Mouse (Mus musculus) hindbrain, embryonic 12.5 days (tissue): ENCODE data around the gene Otop3. TPM values are rescaled to one million over a fixed set of nuclear protein-coding genes. Genes with fewer than 3 reads are reported as not detected.

Source experiments
- ATAC-seq: fragments of 200-750 bp; cut with Nextera tagmentation; 2 replicates; pipeline ENCODE4 v1.8.0; 2017; ENCODE audit warnings: moderate TSS enrichment; ENCODE audit not compliant: low FRiP score
- H3K27ac ChIP-seq: fragments of 300-500 bp; sonication (generic); 2 replicates; pipeline ENCODE4 v1.5.1; 2016; ENCODE audit warnings: mild to moderate bottlenecking
- H3K27me3 ChIP-seq: fragments of 300-500 bp; sonication (generic); 2 replicates; pipeline ENCODE4 v1.6.1; 2016; ENCODE audit warnings: mild to moderate bottlenecking
- H3K36me3 ChIP-seq: fragments of 300-500 bp; sonication (generic); 2 replicates; pipeline ENCODE4 v1.6.1; 2016; ENCODE audit warnings: mild to moderate bottlenecking
- H3K4me1 ChIP-seq: fragments of 300-500 bp; sonication (generic); 2 replicates; pipeline ENCODE4 v1.6.1; 2016
- H3K4me2 ChIP-seq: fragments of 300-500 bp; sonication (generic); replicated peaks from 2 replicates; pipeline ENCODE4 v1.6.1; 2016; ENCODE audit warnings: mild to moderate bottlenecking
- H3K4me3 ChIP-seq: fragments of 300-500 bp; sonication (generic); 2 replicates; pipeline ENCODE4 v1.5.1; 2016; ENCODE audit warnings: mild to moderate bottlenecking
- H3K9ac ChIP-seq: fragments of 300-500 bp; sonication (generic); 2 replicates; pipeline ENCODE4 v1.6.1; 2016; ENCODE audit warnings: mild to moderate bottlenecking, moderate library complexity
- H3K9me3 ChIP-seq: fragments of 300-500 bp; sonication (generic); replicated peaks from 2 replicates; pipeline ENCODE4 v1.6.1; 2016; ENCODE audit warnings: mild to moderate bottlenecking
- WGBS: fragments of 180-500 bp; shearing (Covaris S2); methylation state at CpG from one replicate; pipeline ENCODE4 v1.1.7; 2016; 5-methylcytosine and 5-hydroxymethylcytosine counted together
- polyA plus RNA-seq: library from polyadenylated mRNA; unstranded; fragments of >200 nt; fragmentation: Nextera tagmentation; extraction: Ambion mirVana; gene quantifications from 2 replicates; pipeline ENCODE4 v1.2.1, GENCODE M21; 2016

Otop3 gene
- polyA plus RNA-seq, 1 experiment from 2014 or later = 0.17 TPM

GRCm38 (mm10) chr11:115321906-115322693 is 12.4 kb upstream of the Otop3 start, which contains the start of gene Ush1g:
Gene Ush1g (minus strand): TSS chr11:115322041.
- Histone ChIP-seq H3K36me3 (no peaks in the 10 kb centered on the region), H3K27me3 (peaks cover 86% of the 10 kb centered on the region), H3K9ac (peak within 1 kb of the TSS; percentile 29; the same call in 1 of the 2 replicates), H3K27ac (no peak within 1 kb of the TSS), H3K4me3 (peak within 1 kb of the TSS; percentile 14), H3K4me1 (peaks cover 30% of the 10 kb centered on the region), H3K9me3 (no peaks in the 10 kb centered on the region), H3K4me2 (peak within 1 kb of the TSS; percentile 23; the same call in 1 of the 2 replicates)
- peak; percentile 27; the same call in 1 of the 2 replicates for ATAC-seq
- WGBS = 4% methylated on average over 35 of the region's 35 CpGs

DNA sequence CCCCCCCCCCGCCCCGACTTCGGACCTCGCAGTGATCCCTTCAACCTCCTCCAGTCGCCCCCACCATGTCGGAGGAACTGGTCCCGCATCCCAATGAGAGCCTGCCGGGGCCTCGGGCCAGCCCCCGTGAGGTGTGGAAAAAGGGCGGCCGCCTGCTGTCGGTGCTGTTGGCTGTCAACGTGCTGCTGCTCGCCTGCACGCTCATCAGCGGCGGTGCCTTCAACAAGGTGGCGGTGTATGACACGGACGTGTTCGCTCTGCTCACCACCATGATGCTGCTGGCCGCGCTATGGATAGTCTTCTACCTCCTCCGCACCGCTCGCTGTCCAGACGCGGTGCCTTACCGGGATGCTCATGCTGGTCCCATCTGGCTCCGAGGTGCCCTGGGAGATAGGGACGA is 11.2 kb upstream of the Otop3 start:
- Histone ChIP-seq H3K36me3 (no peaks in the 10 kb centered on the region), H3K4me3 (no peak overlapping the region), H3K27me3 (peaks cover 76% of the 10 kb centered on the region), H3K9ac (no peak overlapping the region), H3K4me1 (peaks cover 24% of the 10 kb centered on the region), H3K4me2 (no peak overlapping the region), H3K27ac (no peak overlapping the region), H3K9me3 (no peaks in the 10 kb centered on the region)
- WGBS = 20% methylated on average over 32 of the region's 32 CpGs
- ATAC-seq = no peak

GRCm38 (mm10) chr11:115326730-115327129 is 7.8 kb upstream of the Otop3 start:
- Histone ChIP-seq H3K27me3 (peaks cover 50% of the 10 kb centered on the region), H3K4me3 (no peak overlapping the region), H3K36me3 (no peaks in the 10 kb centered on the region), H3K9ac (no peak overlapping the region), H3K4me2 (no peak overlapping the region), H3K4me1 (peaks cover 8% of the 10 kb centered on the region), H3K9me3 (no peaks in the 10 kb centered on the region), H3K27ac (no peak overlapping the region)
- ATAC-seq = no peak
- 68% methylated on average over 7 of the region's 7 CpGs for WGBS

GRCm38 (mm10) chr11:115329339-115329738 is 5.2 kb upstream of the Otop3 start:
- Histone ChIP-seq H3K27ac (no peak overlapping the region), H3K4me3 (no peak overlapping the region), H3K4me1 (peaks cover under 1% of the 10 kb centered on the region; the same call in 1 of the 2 replicates), H3K36me3 (no peaks in the 10 kb centered on the region), H3K9me3 (no peaks in the 10 kb centered on the region), H3K9ac (no peak overlapping the region), H3K4me2 (no peak overlapping the region), H3K27me3 (peaks cover 48% of the 10 kb centered on the region)
- WGBS = 73% methylated on average over 15 of the region's 15 CpGs
- no peak for ATAC-seq

- no peak for ATAC-seq
- Histone ChIP-seq H3K4me1 (peaks cover 6% of the 10 kb centered on the region; the same call in 1 of the 2 replicates), H3K4me3 (no peak overlapping the region), H3K4me2 (peak overlapping the region; percentile 49; the same call in 1 of the 2 replicates), H3K36me3 (no peaks in the 10 kb centered on the region), H3K27me3 (peaks cover 64% of the 10 kb centered on the region), H3K9me3 (no peaks in the 10 kb centered on the region), H3K9ac (no peak overlapping the region), H3K27ac (no peak overlapping the region)
- WGBS = 63% methylated on average over 12 of the region's 12 CpGs
Observed at GRCm38 (mm10) chr11:115335223-115335622, 692 bp downstream of the Otop3 start.

GRCm38 (mm10) chr11:115336115-115336514 is 1.6 kb downstream of the Otop3 start:
- Histone ChIP-seq H3K9me3 (no peaks in the 10 kb centered on the region), H3K36me3 (no peaks in the 10 kb centered on the region), H3K4me3 (no peak overlapping the region), H3K27me3 (peaks cover 70% of the 10 kb centered on the region), H3K27ac (no peak overlapping the region), H3K4me2 (no peak overlapping the region), H3K9ac (no peak overlapping the region), H3K4me1 (peaks cover 6% of the 10 kb centered on the region; the same call in 1 of the 2 replicates)
- no peak for ATAC-seq
- 26% methylated on average over 6 of the region's 6 CpGs for WGBS

GRCm38 (mm10) chr11:115337350-115337749 is 2.8 kb downstream of the Otop3 start:
- WGBS = 84% methylated on average over 3 of the region's 3 CpGs
- H3K27me3 ChIP-seq = peaks cover 66% of the 10 kb centered on the region
- no peaks in the 10 kb centered on the region for H3K9me3 ChIP-seq

DNA sequence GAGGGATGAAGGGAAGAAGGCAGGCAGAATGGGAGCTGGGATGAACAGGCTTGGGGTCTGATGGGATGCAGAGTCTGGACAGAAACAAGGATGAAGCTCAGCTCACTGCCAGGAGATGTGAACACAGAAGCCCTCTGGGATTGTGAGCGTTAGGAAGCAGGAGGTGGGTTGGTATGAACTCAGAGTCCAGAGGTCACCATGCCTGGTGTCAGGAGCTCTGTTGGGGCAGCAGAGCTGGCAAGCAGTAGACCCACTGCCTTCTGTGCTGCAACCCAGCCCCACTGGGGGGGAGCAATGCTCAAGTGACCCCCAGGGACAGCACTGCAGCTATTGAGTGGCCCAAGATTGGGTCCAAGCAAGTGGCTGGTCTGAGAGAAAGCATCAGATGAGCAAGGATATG is 3.3 kb downstream of the Otop3 start:
- H3K4me2 ChIP-seq = no peak overlapping the region
- no peaks in the 10 kb centered on the region for H3K36me3 ChIP-seq
- no peaks in the 10 kb centered on the region for H3K9me3 ChIP-seq
- 80% methylated on average over 1 of the region's 1 CpGs for WGBS
- H3K4me3 ChIP-seq = no peak overlapping the region
- peaks cover 62% of the 10 kb centered on the region for H3K27me3 ChIP-seq
- H3K4me1 ChIP-seq = peaks cover 6% of the 10 kb centered on the region; the same call in 1 of the 2 replicates
- H3K27ac ChIP-seq = no peak overlapping the region
- H3K9ac ChIP-seq = no peak overlapping the region
- ATAC-seq = no peak

More at GRCm38 (mm10) chr11:115337350-115337749, 2.8 kb downstream of the Otop3 start:
- Histone ChIP-seq H3K9ac (no peak overlapping the region), H3K4me3 (no peak overlapping the region), H3K4me2 (no peak overlapping the region), H3K4me1 (peaks cover 6% of the 10 kb centered on the region; the same call in 1 of the 2 replicates), H3K27ac (no peak overlapping the region), H3K36me3 (no peaks in the 10 kb centered on the region)
- no peak for ATAC-seq

DNA sequence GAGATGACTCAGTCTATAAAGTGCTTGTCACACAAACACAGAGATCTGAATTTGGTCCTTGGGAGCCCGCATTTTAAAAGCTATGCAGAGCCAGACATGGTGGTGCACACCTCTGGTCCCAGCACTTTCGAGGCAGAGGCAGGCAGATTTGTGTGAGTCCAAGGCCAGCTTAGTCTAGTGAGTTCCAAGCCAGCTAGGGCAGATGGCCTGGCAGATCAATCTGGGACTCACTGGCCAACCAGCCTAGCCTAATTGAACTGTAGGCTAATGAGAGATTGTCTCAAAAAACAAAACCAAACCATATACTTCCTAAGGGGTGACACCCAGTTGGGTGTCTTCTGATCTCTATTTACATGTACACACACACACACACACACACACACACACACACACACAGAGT is 6.7 kb downstream of the Otop3 start:
- Histone ChIP-seq H3K4me1 (peaks cover 10% of the 10 kb centered on the region; the same call in 1 of the 2 replicates), H3K27me3 (peaks cover 54% of the 10 kb centered on the region), H3K36me3 (no peaks in the 10 kb centered on the region), H3K9me3 (no peaks in the 10 kb centered on the region), H3K9ac (no peak overlapping the region), H3K4me2 (no peak overlapping the region), H3K27ac (no peak overlapping the region), H3K4me3 (no peak overlapping the region)
- WGBS = 74% methylated on average over 2 of the region's 2 CpGs
- no peak for ATAC-seq

DNA sequence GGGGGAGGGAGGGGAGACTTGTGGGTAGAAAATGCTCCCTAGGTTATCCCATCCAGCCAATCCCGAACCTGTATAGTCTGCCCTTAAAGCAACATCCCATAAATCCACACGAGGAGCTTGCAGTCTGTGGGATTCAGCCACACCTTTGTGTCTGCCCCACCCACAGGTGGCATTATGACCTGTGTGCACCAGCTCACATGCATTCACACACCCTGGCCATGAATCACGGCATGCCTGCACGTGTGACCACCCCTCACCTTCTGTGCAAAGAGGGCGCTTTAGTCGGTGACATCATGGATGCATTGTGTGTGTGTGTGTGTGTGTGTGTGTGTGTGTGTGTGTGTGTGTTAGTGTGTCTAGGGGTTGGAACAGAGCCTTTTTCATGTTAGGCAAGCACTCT is 7.3 kb downstream of the Otop3 start:
- Histone ChIP-seq H3K9me3 (no peaks in the 10 kb centered on the region), H3K4me2 (no peak overlapping the region), H3K4me1 (peaks cover 10% of the 10 kb centered on the region; the same call in 1 of the 2 replicates), H3K36me3 (no peaks in the 10 kb centered on the region), H3K9ac (no peak overlapping the region), H3K4me3 (no peak overlapping the region), H3K27me3 (peaks cover 55% of the 10 kb centered on the region), H3K27ac (no peak overlapping the region)
- 73% methylated on average over 6 of the region's 6 CpGs for WGBS
- ATAC-seq = no peak

GRCm38 (mm10) chr11:115344967-115345366 is 10.4 kb downstream of the Otop3 start:
- Histone ChIP-seq H3K4me3 (no peak overlapping the region), H3K9ac (no peak overlapping the region), H3K27ac (no peak overlapping the region), H3K9me3 (no peaks in the 10 kb centered on the region), H3K4me1 (peaks cover 10% of the 10 kb centered on the region; the same call in 1 of the 2 replicates), H3K4me2 (no peak overlapping the region), H3K36me3 (peaks cover 12% of the 10 kb centered on the region; the same call in 1 of the 2 replicates), H3K27me3 (peaks cover 44% of the 10 kb centered on the region)
- WGBS = 16% methylated on average over 12 of the region's 12 CpGs
- ATAC-seq = no peak

GRCm38 (mm10) chr11:115345515-115345914 is 11.0 kb downstream of the Otop3 start:
- 36% methylated on average over 7 of the region's 7 CpGs for WGBS
- H3K4me1 ChIP-seq = peaks cover 10% of the 10 kb centered on the region; the same call in 1 of the 2 replicates
- peaks cover 38% of the 10 kb centered on the region for H3K27me3 ChIP-seq

More at GRCm38 (mm10) chr11:115345515-115345914, 11.0 kb downstream of the Otop3 start:
- no peak overlapping the region; the same call in 1 of the 2 replicates for H3K9ac ChIP-seq
- peaks cover 17% of the 10 kb centered on the region; the same call in 1 of the 2 replicates for H3K36me3 ChIP-seq
- H3K4me2 ChIP-seq = no peak overlapping the region
- no peaks in the 10 kb centered on the region for H3K9me3 ChIP-seq
- no peak overlapping the region for H3K4me3 ChIP-seq
- ATAC-seq = no peak
- H3K27ac ChIP-seq = no peak overlapping the region
